ENCODE assay signal across 8 mouse cellular contexts in the genomic region with DNA sequence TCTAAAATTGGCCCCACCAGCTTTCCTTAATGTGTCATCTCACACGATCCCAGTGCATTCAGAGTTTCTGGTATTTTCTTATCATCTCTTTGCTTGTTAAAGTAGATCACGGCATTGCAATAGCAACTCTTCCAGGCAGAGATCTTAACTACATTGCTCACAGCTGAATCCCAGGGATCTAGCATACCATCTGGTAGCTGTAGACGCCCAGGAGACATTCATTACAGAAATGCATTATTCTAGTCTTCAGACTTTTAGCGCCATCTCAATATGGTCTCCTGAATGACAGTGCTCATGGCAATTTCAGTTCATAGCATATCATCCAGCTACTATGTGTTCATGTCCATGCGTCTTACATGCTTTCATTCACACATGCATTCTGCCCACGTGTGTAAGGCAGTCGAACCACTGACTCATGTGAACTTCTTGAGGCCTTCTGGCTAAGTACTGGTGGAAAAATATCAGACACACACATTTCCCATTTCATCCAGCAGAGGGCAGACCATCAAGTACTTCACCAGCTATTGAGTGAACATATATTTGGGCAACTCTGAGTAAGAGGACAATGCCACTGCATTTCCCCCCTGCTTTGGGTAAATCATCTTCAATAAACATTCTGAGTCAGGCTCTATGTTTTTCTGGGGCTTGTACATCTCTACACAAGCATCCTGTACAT.
DNase-seq lines count a peak whose midpoint lies in the region; ATAC-seq and TF ChIP-seq lines count a peak whose summit lies in the region.
"Had no signal": no experiment of that assay in that cellular context is flagged by ENCODE, and none has a peak within 500 bp of the region (broad histone marks: within the 10 kb centered on the region; RNA-seq: fewer than 3 reads in every experiment).

No protein-coding gene starts in this region.

- 60% methylated on average over 7 of the region's 7 CpGs for WGBS in intestine, postnatal 0 days
- WGBS in limb, embryonic 14.5 days = 65% methylated on average over 7 of the region's 7 CpGs

- H3K9me3 ChIP-seq in ES-E14 (ENCODE audit: control insufficient read depth, insufficient read depth, low read depth, low read length) = no peaks in the 10 kb centered on the region
- H3K9me3 ChIP-seq in intestine, postnatal 0 days (ENCODE audit: control insufficient read depth) = no peaks in the 10 kb centered on the region
- no peaks in the 10 kb centered on the region for H3K9me3 ChIP-seq in limb, embryonic 14.5 days (ENCODE audit: control insufficient read depth, low read length)
- H3K9me3 ChIP-seq: lung, embryonic 15.5 days had no signal

- in situ Hi-C loops in ES-E14 (cut with MboI; ENCODE audit: low sequenced_read_pairs in 2 of 2, unreplicated experiment in 2 of 2) = loop anchor here (5.0 to 25.0 kb wide), 3 partner anchors 158 to 317 kb away; partner anchors contain the start of gene Lmod3 (in 2 of the 2)

- H3K4me2 ChIP-seq in intestine, postnatal 0 days (replicated peaks; ENCODE audit: low read depth) = no peak overlapping the region
- no peak overlapping the region for H3K4me2 ChIP-seq in limb, embryonic 14.5 days (replicated peaks; ENCODE audit: low read depth, low read length, severe bottlenecking)
- H3K4me2 ChIP-seq: lung, embryonic 15.5 days had no signal

- no peak overlapping the region for H3K9ac ChIP-seq in ES-E14 (ENCODE audit: insufficient read depth, low read depth, low read length, poor library complexity, severe bottlenecking)
- H3K9ac ChIP-seq in intestine, postnatal 0 days (ENCODE audit: low read depth, low read length) = no peak overlapping the region
- no peak overlapping the region for H3K9ac ChIP-seq in limb, embryonic 14.5 days (ENCODE audit: low read depth, low read length, severe bottlenecking)
- H3K9ac ChIP-seq: lung, embryonic 15.5 days had no signal

- no peak for TF ChIP-seq POLR2A in limb, embryonic 14.5 days (IDR thresholded peaks at IDR 0.05; ENCODE audit: borderline replicate concordance, extremely low read depth, insufficient read depth, insufficient read length)

- ATAC-seq in intestine, postnatal 0 days = no peak
- ATAC-seq in limb, embryonic 14.5 days (ENCODE audit: low FRiP score, low read depth) = 0 out of 2 replicates have a peak, but pooled peaks have one; percentile 53

- H3K4me3 ChIP-seq in ES-E14 (ENCODE audit: insufficient read depth in 1 of 2, low read depth in 1 of 2, low read length in 2 of 2, poor library complexity in 1 of 2, severe bottlenecking in 1 of 2) = no peak overlapping the region
- no peak overlapping the region for H3K4me3 ChIP-seq in intestine, postnatal 0 days (ENCODE audit: low read depth, low read length)
- no peak overlapping the region for H3K4me3 ChIP-seq in limb, embryonic 14.5 days (replicated peaks; ENCODE audit: low read length)
- H3K4me3 ChIP-seq: lung, embryonic 15.5 days had no signal

- DNase-seq in CD4-positive helper T cell, adult 2 months (ENCODE audit: low read depth, low spot score) = peak; percentile 72
- DNase-seq in ES-E14 (ENCODE audit: low read depth, low spot score) = peak; percentile 73
- DNase-seq in cerebellum, adult 8-10 months = peak; percentile 57
- peak; percentile 23 to 77 for DNase-seq in frontal cortex, postnatal 14 days (ENCODE audit: low spot score in 2 of 2)
- peak; percentile 89 for DNase-seq in limb, embryonic 14.5 days (ENCODE audit: low spot score)
- DNase-seq in right cerebral cortex, postnatal 14 days = peak; percentile 64

- no peaks in the 10 kb centered on the region for H3K27me3 ChIP-seq in intestine, postnatal 0 days (replicated peaks; ENCODE audit: control insufficient read depth, insufficient read depth, low read length)
- no peaks in the 10 kb centered on the region for H3K27me3 ChIP-seq in limb, embryonic 14.5 days (ENCODE audit: control insufficient read depth, insufficient read depth, low read length)
- H3K27me3 ChIP-seq: lung, embryonic 15.5 days had no signal

- TF ChIP-seq CTCF in intestine, postnatal 0 days (IDR thresholded peaks at IDR 0.05; ENCODE audit: low read depth) = peak; percentile 90

- H3K36me3 ChIP-seq in ES-E14 (ENCODE audit: control insufficient read depth, insufficient read depth, low read length, poor library complexity, severe bottlenecking) = no peaks in the 10 kb centered on the region
- no peaks in the 10 kb centered on the region for H3K36me3 ChIP-seq in intestine, postnatal 0 days (ENCODE audit: control insufficient read depth, insufficient read depth)
- H3K36me3 ChIP-seq in limb, embryonic 14.5 days (ENCODE audit: control insufficient read depth, insufficient read depth, low read length) = no peaks in the 10 kb centered on the region
- H3K36me3 ChIP-seq: lung, embryonic 15.5 days had no signal

- H3K4me1 ChIP-seq in ES-E14 (ENCODE audit: control insufficient read depth in 2 of 2, insufficient read depth in 2 of 2, low read length in 2 of 2, poor library complexity in 1 of 2) = no peaks in the 10 kb centered on the region
- no peaks in the 10 kb centered on the region for H3K4me1 ChIP-seq in intestine, postnatal 0 days (replicated peaks; ENCODE audit: control insufficient read depth, insufficient read depth, low read length)
- no peaks in the 10 kb centered on the region for H3K4me1 ChIP-seq in limb, embryonic 14.5 days (ENCODE audit: control insufficient read depth, insufficient read depth, low read length)
- H3K4me1 ChIP-seq: lung, embryonic 15.5 days had no signal

- no peak overlapping the region for H3K27ac ChIP-seq in ES-E14 (ENCODE audit: insufficient read depth, low read depth, low read length, poor library complexity, severe bottlenecking)
- no peak overlapping the region for H3K27ac ChIP-seq in intestine, postnatal 0 days (ENCODE audit: low read depth, low read length)
- H3K27ac ChIP-seq in limb, embryonic 14.5 days (replicated peaks; ENCODE audit: low read depth, low read length) = no peak overlapping the region
- H3K27ac ChIP-seq: lung, embryonic 15.5 days had no signal

TF ChIP-seq in ES-E14, 5 proteins besides CTCF, POLR2A, EP300 and RAD21:
- TF ChIP-seq CHD2 (IDR thresholded peaks at IDR 0.05; ENCODE audit: low read depth, low read length) = no peak
- TF ChIP-seq ZC3H11A (IDR thresholded peaks at IDR 0.05; ENCODE audit: borderline replicate concordance, low read depth, low read length) = peak; percentile 48; the same call in 1 of the 2 replicates
- TF ChIP-seq MAFK (IDR thresholded peaks at IDR 0.05; ENCODE audit: insufficient read depth, low read depth, low read length) = no peak
